Comparison of ENCODE assay signal across 13 mouse cellular contexts in genomic region chr1:189618970-189619740, GRCm38 (mm10).
DNase-seq lines count a peak whose midpoint lies in the region; ATAC-seq lines count a peak whose summit lies in the region.
"Had no signal": no experiment of that assay in that cellular context is flagged by ENCODE, and none has a peak within 500 bp of the region (broad histone marks: within the 10 kb centered on the region; RNA-seq: fewer than 3 reads in every experiment).

No protein-coding gene starts in this region.

- H3K36me3 ChIP-seq in limb, embryonic 13.5 days: no peaks in the 10 kb centered on the region
- no peaks in the 10 kb centered on the region for H3K36me3 ChIP-seq in stomach, embryonic 16.5 days (ENCODE audit: control insufficient read depth, insufficient read depth, low read length)
- H3K36me3 ChIP-seq: hindbrain, embryonic 12.5 days; liver, embryonic 15.5 days; midbrain, embryonic 15.5 days had no signal

- peak; percentile 54 for DNase-seq in embryo, embryonic 11 days
- DNase-seq in embryo, embryonic 9.5 days (ENCODE audit: extremely low spot score): no peak
- DNase-seq in kidney, postnatal 10 days: peak; percentile 24
- no peak for DNase-seq in kidney, postnatal 14 days
- no peak for DNase-seq in adrenal gland, postnatal 4 days (ENCODE audit: low spot score in 2 of 2)
- no peak for DNase-seq in urinary bladder, postnatal 4 days (ENCODE audit: low spot score in 2 of 2)
- DNase-seq: cerebellum, adult 11-12 months; right cerebral cortex, postnatal 4 days had no signal

- WGBS in limb, embryonic 13.5 days: 25% methylated on average over 13 of the region's 13 CpGs
- 20% methylated on average over 13 of the region's 13 CpGs for WGBS in stomach, embryonic 16.5 days

- peaks cover 12% of the 10 kb centered on the region for H3K4me1 ChIP-seq in limb, embryonic 13.5 days
- H3K4me1 ChIP-seq in stomach, embryonic 16.5 days (ENCODE audit: control insufficient read depth, insufficient read depth, low read length): no peaks in the 10 kb centered on the region
- H3K4me1 ChIP-seq: hindbrain, embryonic 12.5 days; liver, embryonic 15.5 days; midbrain, embryonic 15.5 days had no signal

- H3K4me2 ChIP-seq in limb, embryonic 13.5 days (replicated peaks): peak overlapping the region; percentile 31
- H3K4me2 ChIP-seq in stomach, embryonic 16.5 days (ENCODE audit: low read depth, low read length): no peak overlapping the region
- H3K4me2 ChIP-seq: hindbrain, embryonic 12.5 days; liver, embryonic 15.5 days; midbrain, embryonic 15.5 days had no signal

- H3K4me3 ChIP-seq in limb, embryonic 13.5 days: no peak overlapping the region
- H3K4me3 ChIP-seq in stomach, embryonic 16.5 days (replicated peaks; ENCODE audit: low read length): no peak overlapping the region
- H3K4me3 ChIP-seq: hindbrain, embryonic 12.5 days; liver, embryonic 15.5 days; midbrain, embryonic 15.5 days had no signal

- H3K27me3 ChIP-seq in limb, embryonic 13.5 days: 0 out of 2 replicates have a peak, but pooled peaks cover 4% of the 10 kb centered on the region
- 0 out of 2 replicates have a peak, but pooled peaks cover 2% of the 10 kb centered on the region for H3K27me3 ChIP-seq in stomach, embryonic 16.5 days (ENCODE audit: control insufficient read depth, insufficient read depth, low read length)
- H3K27me3 ChIP-seq: hindbrain, embryonic 12.5 days; liver, embryonic 15.5 days; midbrain, embryonic 15.5 days had no signal

- H3K9me3 ChIP-seq in limb, embryonic 13.5 days: no peaks in the 10 kb centered on the region
- no peaks in the 10 kb centered on the region for H3K9me3 ChIP-seq in stomach, embryonic 16.5 days (replicated peaks; ENCODE audit: control insufficient read depth, low read length)
- H3K9me3 ChIP-seq: hindbrain, embryonic 12.5 days; liver, embryonic 15.5 days; midbrain, embryonic 15.5 days had no signal

- peak overlapping the region; percentile 44; the same call in 1 of the 2 replicates for H3K27ac ChIP-seq in limb, embryonic 13.5 days
- peak overlapping the region; percentile 3 for H3K27ac ChIP-seq in stomach, embryonic 16.5 days (ENCODE audit: low read length)
- H3K27ac ChIP-seq: liver, embryonic 15.5 days; midbrain, embryonic 15.5 days had no signal

- ATAC-seq in limb, embryonic 13.5 days (ENCODE audit: low FRiP score, low read depth): peak; percentile 74; the same call in 1 of the 2 replicates
- ATAC-seq in stomach, embryonic 16.5 days (ENCODE audit: insufficient read depth, low FRiP score): peak; percentile 65; the same call in 1 of the 2 replicates
- ATAC-seq: midbrain, embryonic 15.5 days had no signal

- H3K9ac ChIP-seq in limb, embryonic 13.5 days: no peak overlapping the region
- no peak overlapping the region for H3K9ac ChIP-seq in stomach, embryonic 16.5 days (ENCODE audit: low read length)
- H3K9ac ChIP-seq: hindbrain, embryonic 12.5 days; liver, embryonic 15.5 days; midbrain, embryonic 15.5 days had no signal

Comparison
In these comparisons a context has a peak if more than half of its experiments do, and no peak if none do; other contexts are left out.
1. DNase-seq: peak in embryo, embryonic 11 days (single experiment) and kidney, postnatal 10 days (single experiment); none in embryo, embryonic 9.5 days (single experiment), kidney, postnatal 14 days (single experiment), adrenal gland, postnatal 4 days (0 of 2) and urinary bladder, postnatal 4 days (0 of 2).